Mouse (Mus musculus) midbrain, embryonic 14.5 days (tissue): ENCODE measurements around the gene Klre1. TPM values are rescaled to one million over a fixed set of nuclear protein-coding genes. Genes with fewer than 3 reads are reported as not detected.
"Not testable (repeated sequence)": the region's sequence is repeated elsewhere in the genome, so short reads cannot be mapped to it uniquely, and the experiment has no call there.

Source experiments
- ATAC-seq: fragments of 200-750 bp; cut with Nextera tagmentation; 2 replicates; pipeline ENCODE4 v1.8.0; 2017; ENCODE audit warnings: moderate number of reproducible peaks, moderate library complexity; ENCODE audit not compliant: low FRiP score, low TSS enrichment
- DNase-seq: peaks from one replicate; pipeline ENCODE4 v3.0.0-alpha.2; 2015
- H3K27ac ChIP-seq: fragments of 300-500 bp; sonication (generic); replicated peaks from 2 replicates; pipeline ENCODE4 v1.5.1; 2014; ENCODE audit warnings: mild to moderate bottlenecking, low read depth, low read length, moderate library complexity
- H3K27me3 ChIP-seq: fragments of 300-500 bp; sonication (generic); 2 replicates; pipeline ENCODE4 v1.6.1; 2014; ENCODE audit warnings: low read length, control low read depth, mixed read lengths; ENCODE audit not compliant: control insufficient read depth, insufficient read depth
- H3K36me3 ChIP-seq: fragments of 300-500 bp; sonication (generic); 2 replicates; pipeline ENCODE4 v1.6.1; 2014; ENCODE audit warnings: low read length, control low read depth; ENCODE audit not compliant: control insufficient read depth, insufficient read depth
- H3K4me1 ChIP-seq: fragments of 300-500 bp; sonication (generic); 2 replicates; pipeline ENCODE4 v1.6.1; 2014; ENCODE audit warnings: mild to moderate bottlenecking, antibody characterized with exemption, low read length, control low read depth; ENCODE audit not compliant: control insufficient read depth, insufficient read depth
- H3K4me2 ChIP-seq: fragments of 300-500 bp; sonication (generic); 2 replicates; pipeline ENCODE4 v1.6.1; 2014; ENCODE audit warnings: mild to moderate bottlenecking, low read length, moderate library complexity
- H3K4me3 ChIP-seq: fragments of 300-500 bp; sonication (generic); replicated peaks from 2 replicates; pipeline ENCODE4 v1.5.1; 2014; ENCODE audit warnings: low read depth, low read length
- H3K9ac ChIP-seq: fragments of 300-500 bp; sonication (generic); replicated peaks from 2 replicates; pipeline ENCODE4 v1.6.1; 2014; ENCODE audit warnings: mild to moderate bottlenecking, low read length, moderate library complexity
- H3K9me3 ChIP-seq: fragments of 300-500 bp; sonication (generic); 2 replicates; pipeline ENCODE4 v1.6.1; 2016; ENCODE audit warnings: low read length, control low read depth, mixed read lengths; ENCODE audit not compliant: control insufficient read depth
- WGBS: fragments of 180-500 bp; shearing (Covaris S2); extraction: QIAGEN DNeasy Blood & Tissue Kit; methylation state at CpG from one replicate; pipeline ENCODE4 v1.1.7; 2014; 5-methylcytosine and 5-hydroxymethylcytosine counted together
- polyA plus RNA-seq: library from polyadenylated mRNA; unstranded; fragments of >200 nt; fragmentation: Nextera tagmentation; extraction: Ambion mirVana; gene quantifications from 2 replicates; pipeline ENCODE4 v1.2.1, GENCODE M21; 2014

Gene Klre1
- polyA plus RNA-seq, 1 experiment from 2014 or later: 0.12 TPM

GRCm38 (mm10) chr6:129631046-129631445 lies 53.3 kb downstream of the Klre1 start:
- ATAC-seq: not testable (repeated sequence)
- WGBS: 82% methylated on average over 2 of the region's 2 CpGs

More at GRCm38 (mm10) chr6:129631046-129631445, 53.3 kb downstream of the Klre1 start:
- H3K9ac ChIP-seq, H3K27ac ChIP-seq, H3K36me3 ChIP-seq, H3K27me3 ChIP-seq, H3K4me2 ChIP-seq, H3K4me3 ChIP-seq, H3K9me3 ChIP-seq, DNase-seq, H3K4me1 ChIP-seq: not testable (repeated sequence)

Other genes starting within 250 kb of the Klre1 start
- not detected in 2 replicates for gene 4922502D21Rik, start 246.1 kb upstream of the Klre1 start, polyA plus RNA-seq
- gene Clec12a, start 235.2 kb upstream of the Klre1 start, polyA plus RNA-seq: 0.08 and 0.33 TPM in 2 replicates
- gene Clec12b, start 192.0 kb upstream of the Klre1 start, polyA plus RNA-seq: 0.16 and 0.32 TPM in 2 replicates
- gene Clec1b, start 180.6 kb upstream of the Klre1 start, polyA plus RNA-seq: 0.93 and 1.9 TPM in 2 replicates
- gene Clec9a, start 169.0 kb upstream of the Klre1 start, polyA plus RNA-seq: 0.32 and 0.37 TPM in 2 replicates
- 1.9 and 2.1 TPM in 2 replicates for gene Clec1a, start 125.9 kb upstream of the Klre1 start, polyA plus RNA-seq
- gene Olr1, start 70.7 kb upstream of the Klre1 start, polyA plus RNA-seq: not detected in 2 replicates
- not detected in 2 replicates for gene Tmem52b, start 65.3 kb upstream of the Klre1 start, polyA plus RNA-seq
- 72.0 and 102 TPM in 2 replicates for gene Gabarapl1, start 44.7 kb upstream of the Klre1 start, polyA plus RNA-seq
- not detected in 2 replicates for gene Klrd1, start 13.9 kb downstream of the Klre1 start, polyA plus RNA-seq
- gene Klrk1, start 46.0 kb downstream of the Klre1 start, polyA plus RNA-seq: 0.19 and 0.21 TPM in 2 replicates
- not detected in 2 replicates for gene Klrc3, start 65.4 kb downstream of the Klre1 start, polyA plus RNA-seq
- not detected in 2 replicates for gene Klrc2, start 82.8 kb downstream of the Klre1 start, polyA plus RNA-seq
- gene Klrc1, start 101.1 kb downstream of the Klre1 start, polyA plus RNA-seq: not detected in 2 replicates
- gene Klri1, start 139.2 kb downstream of the Klre1 start, polyA plus RNA-seq: not detected in 2 replicates
- gene Klri2, start 162.6 kb downstream of the Klre1 start, polyA plus RNA-seq: not detected in 2 replicates
- not detected in 2 replicates for gene Gm156, start 206.4 kb downstream of the Klre1 start, polyA plus RNA-seq